Mouse (Mus musculus): ENCODE data around the gene Kdm2a. TPM values are rescaled to one million over a fixed set of nuclear protein-coding genes. Genes with fewer than 3 reads are reported as not detected.

Gene Kdm2a
- polyA plus RNA-seq, 1 experiment: 74.3 TPM

GRCm38 (mm10) chr19:4304871-4305321 is 93.2 kb downstream of the Kdm2a start:
- TF ChIP-seq CTCF (conservative IDR thresholded peaks at IDR 0.05; ENCODE audit: insufficient read depth, insufficient read length, low read depth, low read length) (no peak), POLR2A (IDR thresholded peaks at IDR 0.05; ENCODE audit: low read depth, low read length) (no peak)
- Histone ChIP-seq H3K4me3 (ENCODE audit: insufficient read depth, low read depth, low read length) (peak overlapping the region; percentile 72), H3K36me3 (ENCODE audit: control insufficient read depth, insufficient read depth, low read length) (no peaks in the 10 kb centered on the region), H3K27ac (ENCODE audit: insufficient read depth, low read depth, low read length) (peak overlapping the region; percentile 35; the same call in 1 of the 2 replicates), H3K27me3 (replicated peaks; ENCODE audit: control insufficient read depth, insufficient read depth, low read length) (no peaks in the 10 kb centered on the region), H3K4me1 (ENCODE audit: control insufficient read depth, insufficient read depth, low read length) (peaks cover 48% of the 10 kb centered on the region)
- DNase-seq: no peak
- 47% methylated on average over 4 of the region's 4 CpGs for WGBS

- DNase-seq: no peak
- H3K4me1 ChIP-seq (ENCODE audit: control insufficient read depth, insufficient read depth, low read length): peaks cover 52% of the 10 kb centered on the region
- H3K27me3 ChIP-seq (replicated peaks; ENCODE audit: control insufficient read depth, insufficient read depth, low read length): no peaks in the 10 kb centered on the region
- TF ChIP-seq POLR2A (IDR thresholded peaks at IDR 0.05; ENCODE audit: low read depth, low read length) (no peak), CTCF (conservative IDR thresholded peaks at IDR 0.05; ENCODE audit: insufficient read depth, insufficient read length, low read depth, low read length) (no peak)
- peak overlapping the region; percentile 35; the same call in 1 of the 2 replicates for H3K27ac ChIP-seq (ENCODE audit: insufficient read depth, low read depth, low read length)
- no peaks in the 10 kb centered on the region for H3K36me3 ChIP-seq (ENCODE audit: control insufficient read depth, insufficient read depth, low read length)
- WGBS: 76% methylated on average over 5 of the region's 5 CpGs
- H3K4me3 ChIP-seq (ENCODE audit: insufficient read depth, low read depth, low read length): peak overlapping the region; percentile 72; the same call in 1 of the 2 replicates
Observed at GRCm38 (mm10) chr19:4304251-4304821, 93.7 kb downstream of the Kdm2a start.

GRCm38 (mm10) chr19:4303640-4303995 is 94.5 kb downstream of the Kdm2a start:
- H3K4me3 ChIP-seq (ENCODE audit: insufficient read depth, low read depth, low read length): no peak overlapping the region
- H3K27ac ChIP-seq (ENCODE audit: insufficient read depth, low read depth, low read length): no peak overlapping the region
- no peaks in the 10 kb centered on the region for H3K27me3 ChIP-seq (replicated peaks; ENCODE audit: control insufficient read depth, insufficient read depth, low read length)
- peaks cover 55% of the 10 kb centered on the region for H3K4me1 ChIP-seq (ENCODE audit: control insufficient read depth, insufficient read depth, low read length)
- TF ChIP-seq CTCF (conservative IDR thresholded peaks at IDR 0.05; ENCODE audit: insufficient read depth, insufficient read length, low read depth, low read length): no peak
- no peak for TF ChIP-seq POLR2A (IDR thresholded peaks at IDR 0.05; ENCODE audit: low read depth, low read length)
- WGBS: 91% methylated on average over 5 of the region's 5 CpGs
- no peak for DNase-seq
- H3K36me3 ChIP-seq (ENCODE audit: control insufficient read depth, insufficient read depth, low read length): no peaks in the 10 kb centered on the region

GRCm38 (mm10) chr19:4302936-4303639 is 95.0 kb downstream of the Kdm2a start:
- no peaks in the 10 kb centered on the region for H3K27me3 ChIP-seq (replicated peaks; ENCODE audit: control insufficient read depth, insufficient read depth, low read length)
- H3K4me3 ChIP-seq (ENCODE audit: insufficient read depth, low read depth, low read length): no peak overlapping the region
- no peak for DNase-seq
- TF ChIP-seq CTCF (conservative IDR thresholded peaks at IDR 0.05; ENCODE audit: insufficient read depth, insufficient read length, low read depth, low read length) (no peak), POLR2A (IDR thresholded peaks at IDR 0.05; ENCODE audit: low read depth, low read length) (no peak)
- H3K36me3 ChIP-seq (ENCODE audit: control insufficient read depth, insufficient read depth, low read length): no peaks in the 10 kb centered on the region
- WGBS: 60% methylated on average over 7 of the region's 7 CpGs
- H3K4me1 ChIP-seq (ENCODE audit: control insufficient read depth, insufficient read depth, low read length): peaks cover 55% of the 10 kb centered on the region
- peak overlapping the region; percentile 18; the same call in 1 of the 2 replicates for H3K27ac ChIP-seq (ENCODE audit: insufficient read depth, low read depth, low read length)

- Histone ChIP-seq H3K36me3 (ENCODE audit: control insufficient read depth, insufficient read depth, low read length) (no peaks in the 10 kb centered on the region), H3K4me1 (ENCODE audit: control insufficient read depth, insufficient read depth, low read length) (peaks cover 55% of the 10 kb centered on the region), H3K4me3 (ENCODE audit: insufficient read depth, low read depth, low read length) (no peak overlapping the region), H3K27ac (ENCODE audit: insufficient read depth, low read depth, low read length) (peak overlapping the region; percentile 52), H3K27me3 (replicated peaks; ENCODE audit: control insufficient read depth, insufficient read depth, low read length) (no peaks in the 10 kb centered on the region)
- TF ChIP-seq POLR2A (IDR thresholded peaks at IDR 0.05; ENCODE audit: low read depth, low read length) (no peak), CTCF (conservative IDR thresholded peaks at IDR 0.05; ENCODE audit: insufficient read depth, insufficient read length, low read depth, low read length) (no peak)
- 26% methylated on average over 21 of the region's 21 CpGs for WGBS
- DNase-seq: peak; percentile 64
Observed at GRCm38 (mm10) chr19:4301735-4302651, 96.1 kb downstream of the Kdm2a start.

- Histone ChIP-seq H3K36me3 (ENCODE audit: control insufficient read depth, insufficient read depth, low read length) (no peaks in the 10 kb centered on the region), H3K27me3 (replicated peaks; ENCODE audit: control insufficient read depth, insufficient read depth, low read length) (no peaks in the 10 kb centered on the region), H3K4me3 (ENCODE audit: insufficient read depth, low read depth, low read length) (no peak overlapping the region), H3K4me1 (ENCODE audit: control insufficient read depth, insufficient read depth, low read length) (peaks cover 52% of the 10 kb centered on the region), H3K27ac (ENCODE audit: insufficient read depth, low read depth, low read length) (no peak overlapping the region)
- no peak for DNase-seq
- WGBS: 59% methylated on average over 11 of the region's 11 CpGs
- TF ChIP-seq CTCF (conservative IDR thresholded peaks at IDR 0.05; ENCODE audit: insufficient read depth, insufficient read length, low read depth, low read length) (no peak), POLR2A (IDR thresholded peaks at IDR 0.05; ENCODE audit: low read depth, low read length) (no peak)
Observed at GRCm38 (mm10) chr19:4300852-4301734, 97.0 kb downstream of the Kdm2a start.

All from kidney, adult 2 months (tissue).